Mouse (Mus musculus): Measurements from ENCODE around the gene Lrmda.
A peak's percentile ranks its signal among the peaks of the same experiment; 100 is the strongest.
"Not testable (repeated sequence)": the region's sequence is repeated elsewhere in the genome, so short reads cannot be mapped to it uniquely, and the experiment has no call there.

Lrmda gene

GRCm38 (mm10) chr14:22800020-22800419, 780.5 kb downstream of the Lrmda start:
- DNase-seq (ENCODE audit: low read depth, low spot score): no peak

- DNase-seq (ENCODE audit: low read depth, low spot score): no peak
Measured at GRCm38 (mm10) chr14:22800871-22801636, 781.5 kb downstream of the Lrmda start.

GRCm38 (mm10) chr14:22801714-22802113, 782.2 kb downstream of the Lrmda start:
- not testable (repeated sequence) for DNase-seq (ENCODE audit: low read depth, low spot score)

GRCm38 (mm10) chr14:22807324-22807723, 787.8 kb downstream of the Lrmda start:
- DNase-seq (ENCODE audit: low read depth, low spot score): no peak

GRCm38 (mm10) chr14:22807726-22808594, 788.4 kb downstream of the Lrmda start:
- DNase-seq (ENCODE audit: low read depth, low spot score): peak; percentile 58

GRCm38 (mm10) chr14:22808595-22809166, 789.2 kb downstream of the Lrmda start:
- DNase-seq (ENCODE audit: low read depth, low spot score): no peak

GRCm38 (mm10) chr14:22809229-22809628, 789.7 kb downstream of the Lrmda start:
- no peak for DNase-seq (ENCODE audit: low read depth, low spot score)

GRCm38 (mm10) chr14:22810531-22810930, 791.0 kb downstream of the Lrmda start:
- no peak for DNase-seq (ENCODE audit: low read depth, low spot score)

- no peak for DNase-seq (ENCODE audit: low read depth, low spot score)
Measured at GRCm38 (mm10) chr14:22812824-22813223, 793.3 kb downstream of the Lrmda start.

- DNase-seq (ENCODE audit: low read depth, low spot score): no peak
Measured at GRCm38 (mm10) chr14:22813389-22813788, 793.9 kb downstream of the Lrmda start.

GRCm38 (mm10) chr14:22814811-22815345, 795.4 kb downstream of the Lrmda start:
- no peak for DNase-seq (ENCODE audit: low read depth, low spot score)

GRCm38 (mm10) chr14:22817346-22818201, 798.1 kb downstream of the Lrmda start:
- no peak for DNase-seq (ENCODE audit: low read depth, low spot score)

GRCm38 (mm10) chr14:22818202-22818530, 798.7 kb downstream of the Lrmda start:
- no peak for DNase-seq (ENCODE audit: low read depth, low spot score)

GRCm38 (mm10) chr14:22822942-22823341, 803.4 kb downstream of the Lrmda start:
- DNase-seq (ENCODE audit: low read depth, low spot score): no peak

- no peak for DNase-seq (ENCODE audit: low read depth, low spot score)
Measured at GRCm38 (mm10) chr14:22826825-22827224, 807.3 kb downstream of the Lrmda start.

GRCm38 (mm10) chr14:22837058-22837457, 817.5 kb downstream of the Lrmda start:
- DNase-seq (ENCODE audit: low read depth, low spot score): no peak

GRCm38 (mm10) chr14:22841136-22841535, 821.6 kb downstream of the Lrmda start:
- DNase-seq (ENCODE audit: low read depth, low spot score): no peak

- no peak for DNase-seq (ENCODE audit: low read depth, low spot score)
Measured at GRCm38 (mm10) chr14:22844006-22844405, 824.5 kb downstream of the Lrmda start.

- DNase-seq (ENCODE audit: low read depth, low spot score): no peak
Measured at GRCm38 (mm10) chr14:22845401-22845800, 825.9 kb downstream of the Lrmda start.

GRCm38 (mm10) chr14:22847011-22847786, 827.7 kb downstream of the Lrmda start:
- DNase-seq (ENCODE audit: low read depth, low spot score): no peak
